Mouse (Mus musculus) liver, postnatal 0 days (tissue): ENCODE results near the gene Etnk1. TPM values are rescaled to one million over a fixed set of nuclear protein-coding genes. Genes with fewer than 3 reads are reported as not detected.

Experiments used
- ATAC-seq: fragments of 200-750 bp; cut with Nextera tagmentation; 2 replicates; pipeline ENCODE4 v1.8.0; 2017; ENCODE audit warnings: mild to moderate bottlenecking, moderate library complexity
- DNase-seq: peaks from one replicate; pipeline ENCODE4 v3.0.0-alpha.2; 2016
- H3K27ac ChIP-seq: fragments of 300-500 bp; sonication (generic); 2 replicates; pipeline ENCODE4 v1.5.1; 2014; ENCODE audit warnings: antibody characterized with exemption, moderate library complexity, mild to moderate bottlenecking, low read depth
- H3K27me3 ChIP-seq: fragments of 300-500 bp; sonication (generic); 2 replicates; pipeline ENCODE4 v1.6.1; 2014; ENCODE audit warnings: low read length, control low read depth, mixed read lengths; ENCODE audit not compliant: insufficient read depth
- H3K36me3 ChIP-seq: fragments of 300-500 bp; sonication (generic); replicated peaks from 2 replicates; pipeline ENCODE4 v1.6.1; 2014; ENCODE audit warnings: mild to moderate bottlenecking, control low read depth, low read length, moderate library complexity, mixed read lengths; ENCODE audit not compliant: insufficient read depth
- H3K4me1 ChIP-seq: fragments of 300-500 bp; sonication (generic); 2 replicates; pipeline ENCODE4 v1.6.1; 2014; ENCODE audit warnings: antibody characterized with exemption, mild to moderate bottlenecking, control low read depth; ENCODE audit not compliant: insufficient read depth
- H3K4me2 ChIP-seq: fragments of 300-500 bp; sonication (generic); 2 replicates; pipeline ENCODE4 v1.6.1; 2014; ENCODE audit warnings: low read depth, mild to moderate bottlenecking, low read length, moderate library complexity, mixed read lengths
- H3K4me3 ChIP-seq: fragments of 300-500 bp; sonication (generic); 2 replicates; pipeline ENCODE4 v1.5.1; 2014; ENCODE audit warnings: low read depth, low read length
- H3K9ac ChIP-seq: fragments of 300-500 bp; sonication (generic); replicated peaks from 2 replicates; pipeline ENCODE4 v1.6.1; 2014; ENCODE audit warnings: mild to moderate bottlenecking, moderate library complexity
- H3K9me3 ChIP-seq: fragments of 300-500 bp; sonication (generic); 2 replicates; pipeline ENCODE4 v1.6.1; 2016; ENCODE audit warnings: mild to moderate bottlenecking, control low read depth, low read length, mixed read lengths
- CTCF ChIP-seq: sonication (generic); IDR thresholded peaks from 2 replicates; pipeline ENCODE4 v1.5.1; 2016; ENCODE audit warnings: antibody characterized with exemption, low read depth
- EP300 ChIP-seq: IDR thresholded peaks from 2 replicates; pipeline ENCODE4 v1.6.1; 2016; ENCODE audit warnings: antibody characterized with exemption, low read depth, mild to moderate bottlenecking
- WGBS: fragments of 180-500 bp; shearing (Covaris S2); extraction: QIAGEN DNeasy Blood & Tissue Kit; methylation state at CpG from one replicate; pipeline ENCODE4 v1.1.7; 2014; ENCODE audit not compliant: insufficient replicate concordance; 5-methylcytosine and 5-hydroxymethylcytosine counted together
- polyA plus RNA-seq: library from polyadenylated mRNA; unstranded; fragments of >200 nt; fragmentation: Nextera tagmentation; extraction: Ambion mirVana; gene quantifications from 2 replicates; pipeline ENCODE4 v1.2.1, GENCODE M21; 2015

Etnk1 gene
- polyA plus RNA-seq, 1 experiment from 2014 or later, result 6.9 TPM

DNA sequence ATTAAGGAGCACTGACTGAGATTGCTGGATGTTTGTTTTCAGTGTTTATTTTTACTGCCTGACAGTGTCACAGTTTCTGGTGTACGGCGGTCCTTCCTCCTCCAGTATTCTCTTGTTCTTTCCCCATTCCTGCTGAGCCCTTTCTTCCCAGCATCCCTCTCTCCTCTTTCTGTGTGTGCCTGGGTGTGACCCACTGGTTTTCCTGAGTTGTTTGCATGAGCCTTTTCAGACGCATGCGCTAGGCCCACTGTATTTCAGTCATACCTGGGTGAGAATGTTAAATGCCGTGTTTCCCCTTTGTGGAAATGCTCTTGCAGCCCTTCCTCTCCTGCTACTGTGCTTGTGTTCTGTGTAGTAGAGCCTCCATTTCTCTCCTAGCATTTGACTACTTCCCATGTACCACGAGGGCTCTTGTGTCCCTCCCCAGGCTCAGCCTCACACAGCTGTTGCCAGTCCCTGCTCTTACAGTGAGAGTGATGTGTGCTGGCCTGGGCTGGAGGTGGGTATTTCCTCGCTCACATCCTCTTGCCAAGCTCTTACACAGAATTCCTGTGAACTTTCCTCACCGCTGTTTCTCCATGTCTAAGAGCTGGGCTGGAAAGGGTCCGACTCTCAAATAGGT is 24.6 kb downstream of the Etnk1 start:
- Histone ChIP-seq H3K4me3 (no peak overlapping the region), H3K27ac (no peak overlapping the region; the same call in 1 of the 2 replicates), H3K27me3 (no peaks in the 10 kb centered on the region), H3K36me3 (peaks cover 28% of the 10 kb centered on the region), H3K9me3 (no peaks in the 10 kb centered on the region), H3K4me1 (no peaks in the 10 kb centered on the region), H3K9ac (no peak overlapping the region), H3K4me2 (no peak overlapping the region)
- 73% methylated on average over 9 of the region's 9 CpGs for WGBS
- ATAC-seq, result no peak
- no peak for DNase-seq
- TF ChIP-seq CTCF, result no peak
- no peak for TF ChIP-seq EP300

- DNase-seq (no peak), ATAC-seq (no peak)
- 89% methylated on average over 8 of the region's 8 CpGs for WGBS
- Histone ChIP-seq H3K4me3 (no peak overlapping the region), H3K27ac (peak overlapping the region; percentile 74), H3K4me2 (no peak overlapping the region), H3K27me3 (no peaks in the 10 kb centered on the region), H3K9me3 (no peaks in the 10 kb centered on the region), H3K36me3 (peaks cover 34% of the 10 kb centered on the region), H3K4me1 (no peaks in the 10 kb centered on the region), H3K9ac (no peak overlapping the region)
- no peak for TF ChIP-seq CTCF
- no peak for TF ChIP-seq EP300
These were observed 25.7 kb downstream of the Etnk1 start for GRCm38 (mm10) chr6:143192709-143193108.

- Histone ChIP-seq H3K4me2 (no peak overlapping the region), H3K9me3 (no peaks in the 10 kb centered on the region), H3K4me3 (no peak overlapping the region), H3K9ac (no peak overlapping the region), H3K27ac (peak overlapping the region; percentile 74), H3K4me1 (no peaks in the 10 kb centered on the region), H3K27me3 (no peaks in the 10 kb centered on the region), H3K36me3 (peaks cover 38% of the 10 kb centered on the region)
- ATAC-seq (peak; percentile 85), DNase-seq (peak; percentile 32)
- WGBS, result 78% methylated on average over 10 of the region's 10 CpGs
- TF ChIP-seq CTCF (no peak), EP300 (0 out of 2 replicates have a peak, but pooled peaks have one; percentile 8)
These were observed 26.1 kb downstream of the Etnk1 start for GRCm38 (mm10) chr6:143193166-143193565.

GRCm38 (mm10) chr6:143193641-143194040 is 26.6 kb downstream of the Etnk1 start:
- peak; percentile 60; the same call in 1 of the 2 replicates for ATAC-seq
- Histone ChIP-seq H3K9me3 (no peaks in the 10 kb centered on the region), H3K27me3 (no peaks in the 10 kb centered on the region), H3K27ac (peak overlapping the region; percentile 74), H3K4me3 (no peak overlapping the region), H3K9ac (no peak overlapping the region), H3K4me2 (no peak overlapping the region), H3K4me1 (no peaks in the 10 kb centered on the region), H3K36me3 (peaks cover 39% of the 10 kb centered on the region)
- WGBS, result 79% methylated on average over 6 of the region's 6 CpGs
- no peak for DNase-seq
- TF ChIP-seq CTCF (no peak), EP300 (no peak)

DNA sequence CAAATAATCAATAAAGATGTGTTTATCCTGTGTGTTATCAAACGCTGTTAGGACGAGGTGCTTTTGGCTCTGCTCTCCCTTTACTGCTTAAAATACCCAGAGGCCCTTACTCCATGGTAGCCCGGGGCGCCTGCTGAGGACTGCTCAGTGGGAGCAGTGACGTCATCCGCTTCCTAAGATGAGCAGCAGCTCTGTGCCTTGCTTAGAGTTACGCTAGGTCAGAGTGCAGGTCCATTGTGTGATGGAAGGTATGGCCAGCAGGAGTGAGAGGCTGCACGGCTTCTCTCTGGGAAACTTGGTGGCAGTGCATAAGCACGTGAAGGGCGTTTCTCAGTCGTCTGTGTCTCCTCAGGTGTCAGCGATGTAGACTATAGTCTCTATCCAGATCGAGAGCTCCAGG is 30.0 kb downstream of the Etnk1 start:
- TF ChIP-seq CTCF (no peak), EP300 (no peak)
- Histone ChIP-seq H3K4me2 (no peak overlapping the region), H3K9ac (no peak overlapping the region), H3K27ac (no peak overlapping the region), H3K36me3 (peaks cover 53% of the 10 kb centered on the region), H3K9me3 (no peaks in the 10 kb centered on the region), H3K4me1 (no peaks in the 10 kb centered on the region), H3K27me3 (no peaks in the 10 kb centered on the region), H3K4me3 (no peak overlapping the region)
- no peak; the same call in 1 of the 2 replicates for ATAC-seq
- DNase-seq, result no peak
- 86% methylated on average over 13 of the region's 13 CpGs for WGBS

DNA sequence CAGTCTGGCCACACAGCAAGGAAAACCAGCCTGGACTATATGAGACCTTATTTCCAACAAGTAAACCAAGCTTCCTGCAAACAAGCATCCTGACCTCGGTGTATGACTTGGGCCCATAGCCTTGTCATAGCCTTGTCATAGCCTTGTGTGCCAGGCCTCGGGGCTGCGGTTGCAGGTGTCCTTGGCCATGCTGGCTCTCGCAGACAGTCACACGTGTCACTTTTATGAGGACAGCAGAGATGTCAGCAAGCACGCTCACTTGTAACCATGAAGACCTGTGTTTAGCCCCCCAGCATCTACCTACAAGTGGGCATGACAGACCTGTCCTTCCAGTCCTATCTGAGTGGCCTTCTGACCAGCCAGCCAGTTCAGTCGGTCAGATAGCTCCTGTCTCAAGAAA is 31.4 kb downstream of the Etnk1 start:
- H3K27ac ChIP-seq, result no peak overlapping the region
- no peak for ATAC-seq
- H3K9ac ChIP-seq, result no peak overlapping the region
- no peak overlapping the region for H3K4me3 ChIP-seq
- TF ChIP-seq CTCF (no peak), EP300 (no peak)
- H3K4me2 ChIP-seq, result no peak overlapping the region
- H3K36me3 ChIP-seq, result peaks cover 60% of the 10 kb centered on the region
- no peaks in the 10 kb centered on the region for H3K9me3 ChIP-seq
- DNase-seq, result no peak
- WGBS, result 90% methylated on average over 7 of the region's 7 CpGs
- H3K27me3 ChIP-seq, result no peaks in the 10 kb centered on the region
- H3K4me1 ChIP-seq, result no peaks in the 10 kb centered on the region

- 88% methylated on average over 15 of the region's 15 CpGs for WGBS
- H3K27ac ChIP-seq, result no peak overlapping the region
- no peak overlapping the region for H3K4me3 ChIP-seq
- H3K4me2 ChIP-seq, result no peak overlapping the region
- TF ChIP-seq EP300, result no peak
- no peak for TF ChIP-seq CTCF
- no peak for ATAC-seq
- H3K9ac ChIP-seq, result no peak overlapping the region
- DNase-seq, result no peak
- H3K27me3 ChIP-seq, result no peaks in the 10 kb centered on the region
- no peaks in the 10 kb centered on the region for H3K4me1 ChIP-seq
- peaks cover 59% of the 10 kb centered on the region for H3K36me3 ChIP-seq
- H3K9me3 ChIP-seq, result no peaks in the 10 kb centered on the region
These were observed 36.1 kb downstream of the Etnk1 start for GRCm38 (mm10) chr6:143203097-143203496.
